Comparison of ENCODE assay signal across 11 mouse cellular contexts in the genomic region with DNA sequence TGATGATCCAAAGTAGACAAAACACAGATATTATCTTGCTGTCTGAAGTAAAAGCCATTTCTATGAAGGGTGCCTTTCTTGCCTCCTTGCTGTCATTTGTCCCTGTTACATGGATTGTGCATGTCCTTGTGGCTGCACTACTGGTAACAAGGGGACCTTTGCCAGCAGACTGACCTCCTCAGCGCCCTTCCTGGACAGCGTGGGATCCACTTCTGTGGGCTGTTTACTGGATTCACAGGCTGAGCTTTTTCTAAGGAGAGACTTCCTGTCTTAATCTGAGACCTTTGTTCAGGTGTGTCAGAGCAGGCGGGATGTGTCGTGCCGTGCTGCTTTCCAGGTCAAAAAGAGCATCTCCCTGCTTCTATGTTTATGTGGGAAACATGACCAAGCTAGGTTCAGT.
DNase-seq lines count a peak whose midpoint lies in the region; ATAC-seq and TF ChIP-seq lines count a peak whose summit lies in the region.
"Had no signal": no experiment of that assay in that cellular context is flagged by ENCODE, and none has a peak within 500 bp of the region (broad histone marks: within the 10 kb centered on the region; RNA-seq: fewer than 3 reads in every experiment).

No protein-coding gene starts in this region.

- no peak for TF ChIP-seq CTCF in kidney, postnatal 0 days (IDR thresholded peaks at IDR 0.05; ENCODE audit: low read depth)

- peak overlapping the region; percentile 78 for H3K27ac ChIP-seq in kidney, postnatal 0 days
- H3K27ac ChIP-seq: embryonic facial prominence, embryonic 15.5 days had no signal

- no peaks in the 10 kb centered on the region for H3K27me3 ChIP-seq in kidney, postnatal 0 days (ENCODE audit: insufficient read depth, low read length)
- H3K27me3 ChIP-seq: embryonic facial prominence, embryonic 15.5 days had no signal

- H3K4me1 ChIP-seq in kidney, postnatal 0 days (replicated peaks; ENCODE audit: insufficient read depth, low read length), result peaks cover 22% of the 10 kb centered on the region
- H3K4me1 ChIP-seq: embryonic facial prominence, embryonic 15.5 days had no signal

- intact Hi-C loops in gastrocnemius, postnatal 14 days (cut with DNase I; ENCODE audit: low total_unique reads), result no loop called here

- no peak for ATAC-seq in kidney, postnatal 0 days (replicated peaks; ENCODE audit: low FRiP score, low read depth)

- no peak overlapping the region for H3K4me3 ChIP-seq in kidney, postnatal 0 days (replicated peaks; ENCODE audit: low read depth, low read length)
- H3K4me3 ChIP-seq: embryonic facial prominence, embryonic 15.5 days had no signal

- peak; percentile 22 for DNase-seq in kidney, adult 9 months
- DNase-seq in kidney, adult 18-20 months, result no peak
- DNase-seq in thymus, postnatal 25 days, result peak; percentile 26
- DNase-seq in thymus, postnatal 36 days, result no peak
- DNase-seq in kidney, postnatal 0 days (ENCODE audit: low spot score), result no peak
- no peak for DNase-seq in right cerebral cortex, postnatal 14 days
- no peak for DNase-seq in gastrocnemius, postnatal 14 days
- DNase-seq: gastrocnemius, postnatal 10 days; layer of hippocampus, postnatal 36 days had no signal

- no peaks in the 10 kb centered on the region for H3K9me3 ChIP-seq in kidney, postnatal 0 days (replicated peaks; ENCODE audit: low read length)
- H3K9me3 ChIP-seq: embryonic facial prominence, embryonic 15.5 days; G1E had no signal

- H3K9ac ChIP-seq in kidney, postnatal 0 days (ENCODE audit: low read depth, low read length), result no peak overlapping the region
- H3K9ac ChIP-seq: embryonic facial prominence, embryonic 15.5 days had no signal

- peak overlapping the region; percentile 4; the same call in 1 of the 2 replicates for H3K4me2 ChIP-seq in kidney, postnatal 0 days (ENCODE audit: low read length)
- H3K4me2 ChIP-seq: embryonic facial prominence, embryonic 15.5 days had no signal

- WGBS in kidney, postnatal 0 days, result 49% methylated on average over 5 of the region's 5 CpGs

- no peaks in the 10 kb centered on the region for H3K36me3 ChIP-seq in kidney, postnatal 0 days (ENCODE audit: insufficient read depth, low read length)
- H3K36me3 ChIP-seq: embryonic facial prominence, embryonic 15.5 days; G1E had no signal

Comparison
In these comparisons a context has a peak if more than half of its experiments do, and no peak if none do; other contexts are left out.
1. DNase-seq: peak in kidney, adult 9 months (single experiment) and thymus, postnatal 25 days (single experiment); none in kidney, adult 18-20 months (single experiment), thymus, postnatal 36 days (0 of 2), kidney, postnatal 0 days (single experiment), right cerebral cortex, postnatal 14 days (single experiment) and gastrocnemius, postnatal 14 days (single experiment).